Comparison of ENCODE assay signal across 12 mouse cellular contexts in the genomic region with DNA sequence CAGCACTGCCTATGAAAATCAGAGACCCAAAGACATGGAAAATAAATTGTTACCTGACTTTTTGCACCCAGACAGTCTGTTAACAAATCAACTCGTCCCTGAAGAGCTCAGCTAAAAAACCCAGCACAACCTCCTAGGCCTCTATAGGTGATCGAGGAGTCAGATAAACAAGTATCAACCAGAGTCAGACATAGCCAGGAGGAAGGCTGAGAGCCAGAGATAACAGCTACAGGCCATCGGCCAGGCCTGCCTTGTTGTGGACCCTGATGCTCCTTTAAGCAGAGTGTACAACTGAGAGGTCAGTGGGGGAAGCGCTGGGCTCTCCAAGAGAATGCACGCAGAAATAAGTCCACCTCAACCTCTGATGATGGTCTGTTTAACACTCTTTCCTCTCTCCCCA. TPM values are rescaled to one million over a fixed set of nuclear protein-coding genes. Genes with fewer than 3 reads are reported as not detected.
DNase-seq lines count a peak whose midpoint lies in the region; ATAC-seq and TF ChIP-seq lines count a peak whose summit lies in the region.
"Had no signal": no experiment of that assay in that cellular context is flagged by ENCODE, and none has a peak within 500 bp of the region (broad histone marks: within the 10 kb centered on the region; RNA-seq: fewer than 3 reads in every experiment).

No protein-coding gene starts in this region.

- peaks cover 0 to 26% of the 10 kb centered on the region in 2 experiments; a peak in 2 of 4 replicates for H3K36me3 ChIP-seq in MEL (ENCODE audit: control insufficient read depth in 1 of 2, insufficient read depth in 2 of 2, low read length in 2 of 2)

- DNase-seq in embryo, embryonic 10 days (ENCODE audit: low spot score) = peak; percentile 18
- DNase-seq in embryo, embryonic 9.5 days (ENCODE audit: extremely low spot score) = no peak
- DNase-seq in MEL (ENCODE audit: low read depth, low spot score) = peak; percentile 83
- no peak for DNase-seq in urinary bladder, adult 2 months (ENCODE audit: low spot score)
- DNase-seq in neural tube, embryonic 10.5 days (ENCODE audit: extremely low spot score, low spot score) = no peak
- no peak for DNase-seq in right cerebral cortex, postnatal 4 days
- DNase-seq: adrenal gland, adult 2 months; cerebellum, adult 9-10 months; heart, adult 2 months had no signal

- H3K27ac ChIP-seq in MEL (ENCODE audit: control insufficient read depth, low read depth, low read length) = peak overlapping the region; percentile 92
- H3K27ac ChIP-seq: heart, adult 2 months; hindbrain, postnatal 0 days had no signal

- no peak for TF ChIP-seq RAD21 in MEL (IDR thresholded peaks at IDR 0.05; ENCODE audit: low read depth, low read length)

- no peaks in the 10 kb centered on the region for H3K27me3 ChIP-seq in MEL (ENCODE audit: control insufficient read depth in 1 of 2, insufficient read depth in 2 of 2, low read length in 2 of 2)

- ATAC-seq in hematopoietic stem cell, adult 5-6 weeks (replicated peaks in 1 of 2; ENCODE audit: insufficient read depth in 1 of 2, low FRiP score in 2 of 2, low TSS enrichment in 1 of 2, low read depth in 1 of 2, poor library complexity in 2 of 2, severe bottlenecking in 2 of 2) = peak; percentile 12 to 66; a peak in 1 of 4 replicates
- ATAC-seq in megakaryocyte progenitor cell, adult 5-6 weeks (replicated peaks; ENCODE audit: poor library complexity) = peak; percentile 91
- ATAC-seq: hindbrain, postnatal 0 days had no signal

- TF ChIP-seq EP300 in MEL (IDR thresholded peaks at IDR 0.05; ENCODE audit: low read depth in 1 of 2, low read length in 2 of 2) = peak; percentile 98 to 99

- 0 out of 4 replicates have a peak, but pooled peaks of 1 of the 2 experiments have one; percentile 21 for TF ChIP-seq POLR2A in MEL (IDR thresholded peaks at IDR 0.05; ENCODE audit: control insufficient read depth in 1 of 2, insufficient read depth in 1 of 2, low read depth in 1 of 2, low read length in 2 of 2, poor library complexity in 1 of 2)

- TF ChIP-seq CTCF in MEL (IDR thresholded peaks at IDR 0.05 in 2 of 3, conservative IDR thresholded peaks at IDR 0.05 in 1 of 3; ENCODE audit: control insufficient read depth in 1 of 3, insufficient read depth in 1 of 3, low read depth in 2 of 3, low read length in 3 of 3, poor library complexity in 1 of 3, severe bottlenecking in 1 of 3) = no peak

- peak overlapping the region; percentile 25 for H3K9ac ChIP-seq in MEL (ENCODE audit: control insufficient read depth, low read depth, low read length, poor library complexity, severe bottlenecking)

- peak overlapping the region; percentile 16 to 36 for H3K4me3 ChIP-seq in MEL (ENCODE audit: control insufficient read depth in 1 of 2, insufficient read depth in 1 of 2, low read depth in 2 of 2, low read length in 2 of 2)
- H3K4me3 ChIP-seq: heart, adult 2 months had no signal

- H3K4me1 ChIP-seq in MEL (ENCODE audit: control insufficient read depth in 1 of 2, insufficient read depth in 2 of 2, low read length in 2 of 2) = peaks cover 17 to 37% of the 10 kb centered on the region in 2 experiments

- H3K9me3 ChIP-seq in MEL (replicated peaks; ENCODE audit: insufficient read depth, low read length) = no peaks in the 10 kb centered on the region

- H3K79me2 ChIP-seq in MEL (ENCODE audit: control insufficient read depth, insufficient read depth, low read length, poor library complexity) = peaks cover 1% of the 10 kb centered on the region; the same call in 1 of the 2 replicates

TF ChIP-seq in MEL, 35 proteins besides CTCF, POLR2A, EP300 and RAD21:
- TF ChIP-seq SMC3 (IDR thresholded peaks at IDR 0.05; ENCODE audit: low read depth, low read length) (no peak), RCOR1 (IDR thresholded peaks at IDR 0.05; ENCODE audit: low read depth, low read length) (peak; percentile 92), UBTF (IDR thresholded peaks at IDR 0.05; ENCODE audit: borderline replicate concordance, insufficient read depth, low read depth, low read length) (no peak), ZC3H11A (IDR thresholded peaks at IDR 0.05; ENCODE audit: low read depth, low read length) (no peak), E2F4 (IDR thresholded peaks at IDR 0.05; ENCODE audit: borderline replicate concordance, low read depth, low read length) (no peak), ETS1 (IDR thresholded peaks at IDR 0.05; ENCODE audit: low read depth, low read length) (peak; percentile 85), ZNF384 (IDR thresholded peaks at IDR 0.05; ENCODE audit: low read depth, low read length) (peak; percentile 59; the same call in 1 of the 2 replicates), JUND (IDR thresholded peaks at IDR 0.05; ENCODE audit: low read depth, low read length) (peak; percentile 64; the same call in 1 of the 2 replicates), TCF12 (IDR thresholded peaks at IDR 0.05; ENCODE audit: low read depth, low read length) (peak; percentile 99), TAL1 (IDR thresholded peaks at IDR 0.05; ENCODE audit: low read length) (peak; percentile 99), NRF1 (IDR thresholded peaks at IDR 0.05; ENCODE audit: insufficient read depth, low read depth, low read length, poor library complexity, severe bottlenecking) (no peak), MAFK (IDR thresholded peaks at IDR 0.05; ENCODE audit: borderline replicate concordance, low read depth, low read length) (peak; percentile 61; the same call in 1 of the 2 replicates), POLR2AphosphoS2 (IDR thresholded peaks at IDR 0.05; ENCODE audit: low read length) (peak; percentile 68; the same call in 1 of the 2 replicates), GATA1 (IDR thresholded peaks at IDR 0.05; ENCODE audit: low read depth, low read length) (peak; percentile 99), MEF2A (IDR thresholded peaks at IDR 0.05; ENCODE audit: extremely low read depth, insufficient replicate concordance, low read depth, low read length, poor library complexity, severe bottlenecking) (peak; percentile 50; the same call in 1 of the 2 replicates), MAZ (IDR thresholded peaks at IDR 0.05; ENCODE audit: low read depth, low read length) (peak; percentile 69; the same call in 1 of the 2 replicates), BHLHE40 (IDR thresholded peaks at IDR 0.05; ENCODE audit: borderline replicate concordance, low read depth, low read length) (peak; percentile 63), SIN3A (IDR thresholded peaks at IDR 0.05; ENCODE audit: low read length) (peak; percentile 84; the same call in 1 of the 2 replicates), CHD2 (IDR thresholded peaks at IDR 0.05; ENCODE audit: low read length) (peak; percentile 73), MAX (IDR thresholded peaks at IDR 0.05; ENCODE audit: low read length) (0 out of 2 replicates have a peak, but pooled peaks have one; percentile 13), MYC (IDR thresholded peaks at IDR 0.05; ENCODE audit: low read depth, low read length) (peak; percentile 60; the same call in 1 of the 2 replicates), ZMIZ1 (IDR thresholded peaks at IDR 0.05; ENCODE audit: low read depth, low read length) (peak; percentile 63; the same call in 1 of the 2 replicates), MXI1 (IDR thresholded peaks at IDR 0.05; ENCODE audit: low read depth, low read length) (peak; percentile 21; the same call in 1 of the 2 replicates)

RNA-seq across cellular contexts. Expression of a gene that starts 5.2 kb away (rescaled TPM):
- total RNA-seq in MEL (2012; rRNA removed) = 7.2 and 10.9 TPM in 2 replicates
- polyA plus RNA-seq in MEL (2012; ENCODE audit: insufficient read depth in 1 of 2, insufficient read length in 2 of 2, low read depth in 1 of 2, low replicate concordance in 2 of 2, missing spikeins in 1 of 2) = 10 to 100 TPM in 1 of 2 experiments, not detected in 1; 18.8 TPM
- total RNA-seq in hematopoietic stem cell, adult 5-6 weeks (2017) = 20.5 and 28.7 TPM in 2 replicates
- total RNA-seq in megakaryocyte progenitor cell, adult 5-6 weeks (2015) = 36.3 and 38.8 TPM in 2 replicates
- 22.8 and 31.4 TPM in 2 replicates for total RNA-seq in megakaryocyte progenitor cell, adult 5-6 weeks (2017)
- polyA plus RNA-seq in urinary bladder, adult 2 months (2012; rRNA removed) = 106 and 118 TPM in 2 replicates

RNA-seq across cellular contexts. Expression of a gene that starts 26.6 kb away (rescaled TPM):
- 203 and 224 TPM in 2 replicates for total RNA-seq in MEL (2012; rRNA removed)
- polyA plus RNA-seq in MEL (2012; ENCODE audit: insufficient read depth in 1 of 2, insufficient read length in 2 of 2, low read depth in 1 of 2, low replicate concordance in 2 of 2, missing spikeins in 1 of 2) = 100 to 1,000 TPM; 420 to 473 TPM
- total RNA-seq in hematopoietic stem cell, adult 5-6 weeks (2017) = 275 and 543 TPM in 2 replicates
- 496 and 582 TPM in 2 replicates for total RNA-seq in megakaryocyte progenitor cell, adult 5-6 weeks (2015)
- 298 and 344 TPM in 2 replicates for total RNA-seq in megakaryocyte progenitor cell, adult 5-6 weeks (2017)
- polyA plus RNA-seq in urinary bladder, adult 2 months (2012; rRNA removed) = 107 and 131 TPM in 2 replicates

RNA-seq across cellular contexts. Expression of a gene that starts 47.1 kb away (rescaled TPM):
- 24.0 and 26.3 TPM in 2 replicates for total RNA-seq in MEL (2012; rRNA removed)
- polyA plus RNA-seq in MEL (2012; ENCODE audit: insufficient read depth in 1 of 2, insufficient read length in 2 of 2, low read depth in 1 of 2, low replicate concordance in 2 of 2, missing spikeins in 1 of 2) = 100 to 1,000 TPM in 1 of 2 experiments, not detected in 1; 105 TPM
- 31.6 and 49.3 TPM in 2 replicates for total RNA-seq in hematopoietic stem cell, adult 5-6 weeks (2017)
- total RNA-seq in megakaryocyte progenitor cell, adult 5-6 weeks (2015) = 75.7 and 89.0 TPM in 2 replicates
- 24.4 and 30.6 TPM in 2 replicates for total RNA-seq in megakaryocyte progenitor cell, adult 5-6 weeks (2017)
- polyA plus RNA-seq in urinary bladder, adult 2 months (2012; rRNA removed) = 238 and 246 TPM in 2 replicates

Comparison
In these comparisons a context has a peak if more than half of its experiments do, and no peak if none do; other contexts are left out.
1. DNase-seq: peak in embryo, embryonic 10 days (single experiment) and MEL (single experiment); none in embryo, embryonic 9.5 days (single experiment), urinary bladder, adult 2 months (single experiment), neural tube, embryonic 10.5 days (single experiment) and right cerebral cortex, postnatal 4 days (single experiment).